Mouse (Mus musculus) cerebellum, adult 2 months (tissue): ENCODE measurements around the gene Cps1.

Source experiments
- CTCF ChIP-seq: fragments of 200-500 bp; IDR thresholded peaks from 2 replicates; pipeline ENCODE4 v1.5.1; 2011; ENCODE audit warnings: low read depth, mild to moderate bottlenecking, control low read depth, low read length, moderate library complexity, borderline replicate concordance; ENCODE audit not compliant: insufficient read depth
- POLR2A ChIP-seq: fragments of 200-500 bp; IDR thresholded peaks from 2 replicates; pipeline ENCODE4 v1.6.1; 2011; ENCODE audit warnings: low read length, control low read depth, borderline replicate concordance; ENCODE audit not compliant: insufficient read depth

DNA sequence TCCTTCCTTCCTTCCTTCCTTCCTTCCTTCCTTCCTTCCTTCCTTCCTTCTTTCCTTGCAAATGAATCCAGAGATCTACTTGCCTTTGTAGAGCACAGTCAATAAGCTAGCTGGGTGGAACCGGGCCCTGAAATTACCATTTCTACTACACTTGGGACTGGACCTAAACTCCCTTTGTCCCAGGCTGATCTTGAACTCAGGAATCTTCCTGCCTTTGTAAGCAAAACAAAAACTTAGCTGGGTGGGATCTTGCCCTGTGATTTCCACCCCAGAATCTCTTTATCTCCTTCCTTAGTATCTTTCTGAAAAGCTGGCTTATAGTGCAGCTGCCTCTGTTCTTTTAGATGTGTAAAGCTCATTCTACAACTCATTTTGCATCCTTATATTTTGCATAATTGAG lies 115.6 kb downstream of the Cps1 start:
- no peak for TF ChIP-seq POLR2A
- TF ChIP-seq CTCF: no peak
